Comparison of ENCODE assay signal across 8 mouse cellular contexts in genomic region chr11:116107777-116108285, GRCm38 (mm10). TPM values are rescaled to one million over a fixed set of nuclear protein-coding genes. Genes with fewer than 3 reads are reported as not detected.
A peak's percentile ranks its signal among the peaks of the same experiment; 100 is the strongest.
DNase-seq lines count a peak whose midpoint lies in the region; ATAC-seq lines count a peak whose summit lies in the region.
"Had no signal": no experiment of that assay in that cellular context is flagged by ENCODE, and none has a peak within 500 bp of the region (broad histone marks: within the 10 kb centered on the region; RNA-seq: fewer than 3 reads in every experiment).

No protein-coding gene starts in this region.

- no peak overlapping the region for H3K4me2 ChIP-seq in midbrain, embryonic 14.5 days (ENCODE audit: low read length)
- peak overlapping the region; percentile 81 for H3K4me2 ChIP-seq in limb, embryonic 15.5 days

- H3K9me3 ChIP-seq in midbrain, embryonic 10.5 days (replicated peaks), result no peaks in the 10 kb centered on the region
- H3K9me3 ChIP-seq in midbrain, embryonic 14.5 days (ENCODE audit: control insufficient read depth, low read length), result no peaks in the 10 kb centered on the region
- H3K9me3 ChIP-seq in limb, embryonic 15.5 days, result no peaks in the 10 kb centered on the region

- no peaks in the 10 kb centered on the region for H3K36me3 ChIP-seq in midbrain, embryonic 10.5 days
- H3K36me3 ChIP-seq in midbrain, embryonic 14.5 days (ENCODE audit: control insufficient read depth, insufficient read depth, low read length), result no peaks in the 10 kb centered on the region
- peaks cover 5% of the 10 kb centered on the region; the same call in 1 of the 2 replicates for H3K36me3 ChIP-seq in limb, embryonic 15.5 days

- peak overlapping the region; percentile 9; the same call in 1 of the 2 replicates for H3K27ac ChIP-seq in midbrain, embryonic 10.5 days (replicated peaks)
- H3K27ac ChIP-seq in midbrain, embryonic 14.5 days (replicated peaks; ENCODE audit: low read depth, low read length), result no peak overlapping the region
- peak overlapping the region; percentile 80 for H3K27ac ChIP-seq in limb, embryonic 15.5 days

- H3K27me3 ChIP-seq in midbrain, embryonic 10.5 days (ENCODE audit: low read depth, poor library complexity, severe bottlenecking), result peaks cover 95% of the 10 kb centered on the region
- peaks cover 65% of the 10 kb centered on the region for H3K27me3 ChIP-seq in midbrain, embryonic 14.5 days (ENCODE audit: control insufficient read depth, insufficient read depth, low read length)
- H3K27me3 ChIP-seq in limb, embryonic 15.5 days, result peaks cover 59% of the 10 kb centered on the region

- intact Hi-C loops in heart, postnatal 14 days (cut with DNase I), result no loop called here

- peaks cover 65% of the 10 kb centered on the region for H3K4me1 ChIP-seq in midbrain, embryonic 10.5 days
- H3K4me1 ChIP-seq in midbrain, embryonic 14.5 days (ENCODE audit: control insufficient read depth, insufficient read depth, low read length), result peaks cover 18% of the 10 kb centered on the region
- peaks cover 72% of the 10 kb centered on the region for H3K4me1 ChIP-seq in limb, embryonic 15.5 days

- ATAC-seq in midbrain, embryonic 14.5 days (ENCODE audit: low FRiP score, low TSS enrichment), result no peak
- ATAC-seq in limb, embryonic 15.5 days (ENCODE audit: insufficient number of reproducible peaks, low FRiP score, low TSS enrichment, low read depth), result no peak
- no peak for ATAC-seq in frontal cortex, adult (ENCODE audit: low TSS enrichment)

- H3K4me3 ChIP-seq in midbrain, embryonic 10.5 days, result peak overlapping the region; percentile 40
- H3K4me3 ChIP-seq in midbrain, embryonic 14.5 days (replicated peaks; ENCODE audit: low read depth, low read length), result no peak overlapping the region
- peak overlapping the region; percentile 58 for H3K4me3 ChIP-seq in limb, embryonic 15.5 days

- no peak for DNase-seq in midbrain, embryonic 10.5 days (ENCODE audit: low spot score)
- DNase-seq in midbrain, embryonic 14.5 days, result no peak
- peak; percentile 26 to 49 for DNase-seq in heart, postnatal 14 days
- DNase-seq in right cerebral cortex, adult 18-20 months, result no peak
- DNase-seq in frontal cortex, postnatal 14 days (ENCODE audit: low spot score in 2 of 2), result no peak
- DNase-seq: cerebellum, postnatal 36 days had no signal

- 8% methylated on average over 19 of the region's 19 CpGs for WGBS in midbrain, embryonic 10.5 days
- 7% methylated on average over 19 of the region's 19 CpGs for WGBS in midbrain, embryonic 14.5 days
- 20% methylated on average over 19 of the region's 19 CpGs for WGBS in limb, embryonic 15.5 days

- no peak overlapping the region for H3K9ac ChIP-seq in midbrain, embryonic 14.5 days (replicated peaks; ENCODE audit: low read length)
- H3K9ac ChIP-seq in limb, embryonic 15.5 days, result no peak overlapping the region

RNA-seq across cellular contexts. Expression of gene Trim47, which starts 19.2 kb away (rescaled TPM):
- 2.7 TPM in 2 replicates for polyA plus RNA-seq in midbrain, embryonic 10.5 days (2016; fragmentation: Nextera tagmentation; extraction: Ambion mirVana)
- polyA plus RNA-seq in midbrain, embryonic 14.5 days (2014; fragmentation: Nextera tagmentation; extraction: Ambion mirVana), result 5.2 and 5.3 TPM in 2 replicates
- 10 to 100 TPM; 46.3 to 46.9 TPM for total RNA-seq in heart, postnatal 14 days (2021)
- 31.2 and 42.4 TPM in 2 replicates for polyA plus RNA-seq in limb, embryonic 15.5 days (2015; fragmentation: Nextera tagmentation; extraction: Ambion mirVana)

RNA-seq across cellular contexts. Expression of gene Wbp2, which starts 21.0 kb away (rescaled TPM):
- polyA plus RNA-seq in midbrain, embryonic 10.5 days (2016; fragmentation: Nextera tagmentation; extraction: Ambion mirVana), result 91.8 and 109 TPM in 2 replicates
- polyA plus RNA-seq in midbrain, embryonic 14.5 days (2014; fragmentation: Nextera tagmentation; extraction: Ambion mirVana), result 152 and 160 TPM in 2 replicates
- total RNA-seq in heart, postnatal 14 days (2021), result 10 to 100 TPM; 83.6 to 89.5 TPM
- 61.6 and 75.5 TPM in 2 replicates for polyA plus RNA-seq in limb, embryonic 15.5 days (2015; fragmentation: Nextera tagmentation; extraction: Ambion mirVana)

RNA-seq across cellular contexts. Expression of gene Trim65, which starts 23.1 kb away (rescaled TPM):
- 1.4 and 1.8 TPM in 2 replicates for polyA plus RNA-seq in midbrain, embryonic 10.5 days (2016; fragmentation: Nextera tagmentation; extraction: Ambion mirVana)
- polyA plus RNA-seq in midbrain, embryonic 14.5 days (2014; fragmentation: Nextera tagmentation; extraction: Ambion mirVana), result 1.6 and 2.0 TPM in 2 replicates
- total RNA-seq in heart, postnatal 14 days (2021), result 1 to 10 TPM; 7.3 to 8.2 TPM
- polyA plus RNA-seq in limb, embryonic 15.5 days (2015; fragmentation: Nextera tagmentation; extraction: Ambion mirVana), result 4.1 and 4.5 TPM in 2 replicates

RNA-seq across cellular contexts. Expression of gene Unc13d, which starts 30.1 kb away (rescaled TPM):
- polyA plus RNA-seq in midbrain, embryonic 10.5 days (2016; fragmentation: Nextera tagmentation; extraction: Ambion mirVana), result 2.5 and 3.1 TPM in 2 replicates
- 1.1 and 1.5 TPM in 2 replicates for polyA plus RNA-seq in midbrain, embryonic 14.5 days (2014; fragmentation: Nextera tagmentation; extraction: Ambion mirVana)
- total RNA-seq in heart, postnatal 14 days (2021), result 1 to 10 TPM in 1 of 2 experiments, under 1 TPM in 1; 0.81 to 1.7 TPM
- polyA plus RNA-seq in limb, embryonic 15.5 days (2015; fragmentation: Nextera tagmentation; extraction: Ambion mirVana), result 6.5 and 8.8 TPM in 2 replicates

RNA-seq across cellular contexts. Expression of gene Mrpl38, which starts 30.8 kb away (rescaled TPM):
- 113 TPM in 2 replicates for polyA plus RNA-seq in midbrain, embryonic 10.5 days (2016; fragmentation: Nextera tagmentation; extraction: Ambion mirVana)
- polyA plus RNA-seq in midbrain, embryonic 14.5 days (2014; fragmentation: Nextera tagmentation; extraction: Ambion mirVana), result 72.5 and 81.4 TPM in 2 replicates
- 10 to 100 TPM; 55.5 to 56.3 TPM for total RNA-seq in heart, postnatal 14 days (2021)
- 83.9 and 85.5 TPM in 2 replicates for polyA plus RNA-seq in limb, embryonic 15.5 days (2015; fragmentation: Nextera tagmentation; extraction: Ambion mirVana)

Comparison
In these comparisons a context has a peak if more than half of its experiments do, and no peak if none do; other contexts are left out.
1. DNase-seq: peak in heart, postnatal 14 days (2 of 2); none in midbrain, embryonic 10.5 days (single experiment), midbrain, embryonic 14.5 days (single experiment), right cerebral cortex, adult 18-20 months (single experiment) and frontal cortex, postnatal 14 days (0 of 2).